Mouse (Mus musculus) heart, embryonic 13.5 days (tissue): ENCODE measurements around the gene Mgmt. TPM values are rescaled to one million over a fixed set of nuclear protein-coding genes. Genes with fewer than 3 reads are reported as not detected.
A peak's percentile ranks its signal among the peaks of the same experiment; 100 is the strongest.

Source experiments
- ATAC-seq: fragments of 200-750 bp; cut with Nextera tagmentation; 2 replicates; pipeline ENCODE4 v1.8.0; 2017; ENCODE audit warnings: moderate TSS enrichment; ENCODE audit not compliant: insufficient number of reproducible peaks, low FRiP score, low TSS enrichment; ENCODE audit errors: extremely low read depth
- H3K27ac ChIP-seq: fragments of 300-500 bp; sonication (generic); replicated peaks from 2 replicates; pipeline ENCODE4 v1.5.1; 2015; ENCODE audit warnings: moderate library complexity, mild to moderate bottlenecking, inconsistent platforms
- H3K27me3 ChIP-seq: fragments of 300-500 bp; sonication (generic); replicated peaks from 2 replicates; pipeline ENCODE4 v1.6.1; 2015; ENCODE audit warnings: mild to moderate bottlenecking, inconsistent platforms
- H3K36me3 ChIP-seq: fragments of 300-500 bp; sonication (generic); 2 replicates; pipeline ENCODE4 v1.6.1; 2015; ENCODE audit warnings: mild to moderate bottlenecking, inconsistent platforms
- H3K4me1 ChIP-seq: fragments of 300-500 bp; sonication (generic); 2 replicates; pipeline ENCODE4 v1.6.1; 2015; ENCODE audit warnings: inconsistent platforms
- H3K4me2 ChIP-seq: fragments of 300-500 bp; sonication (generic); 2 replicates; pipeline ENCODE4 v1.6.1; 2015; ENCODE audit warnings: inconsistent platforms, mild to moderate bottlenecking, moderate library complexity
- H3K4me3 ChIP-seq: fragments of 300-500 bp; sonication (generic); 2 replicates; pipeline ENCODE4 v1.5.1; 2015; ENCODE audit warnings: moderate library complexity, mild to moderate bottlenecking, inconsistent platforms
- H3K9ac ChIP-seq: fragments of 300-500 bp; sonication (generic); 2 replicates; pipeline ENCODE4 v1.6.1; 2015; ENCODE audit warnings: inconsistent platforms, mild to moderate bottlenecking, moderate library complexity
- H3K9me3 ChIP-seq: fragments of 300-500 bp; sonication (generic); 2 replicates; pipeline ENCODE4 v1.6.1; 2016; ENCODE audit warnings: inconsistent platforms
- WGBS: fragments of 180-500 bp; shearing (Covaris S2); methylation state at CpG from one replicate; pipeline ENCODE4 v1.1.7; 2015; ENCODE audit warnings: mixed read lengths; 5-methylcytosine and 5-hydroxymethylcytosine counted together
- polyA plus RNA-seq: library from polyadenylated mRNA; unstranded; fragments of >200 nt; fragmentation: Nextera tagmentation; extraction: Ambion mirVana; gene quantifications from 2 replicates; pipeline ENCODE4 v1.2.1, GENCODE M21; 2015

Gene Mgmt
- polyA plus RNA-seq, 1 experiment from 2014 or later = 3.9 TPM

- ATAC-seq = no peak
- no peak overlapping the region for H3K27ac ChIP-seq
- no peaks in the 10 kb centered on the region for H3K36me3 ChIP-seq
- H3K4me2 ChIP-seq = no peak overlapping the region
- H3K4me1 ChIP-seq = peaks cover 17% of the 10 kb centered on the region
- H3K9me3 ChIP-seq = no peaks in the 10 kb centered on the region
- no peak overlapping the region for H3K9ac ChIP-seq
- 81% methylated on average over 4 of the region's 4 CpGs for WGBS
- no peak overlapping the region for H3K4me3 ChIP-seq
- H3K27me3 ChIP-seq = peaks cover 14% of the 10 kb centered on the region
Observed at GRCm38 (mm10) chr7:136865876-136866275, 28.5 kb upstream of the Mgmt start.

GRCm38 (mm10) chr7:136866535-136866934, 27.9 kb upstream of the Mgmt start:
- peaks cover 17% of the 10 kb centered on the region for H3K4me1 ChIP-seq
- 77% methylated on average over 4 of the region's 4 CpGs for WGBS
- H3K4me3 ChIP-seq = no peak overlapping the region
- H3K9ac ChIP-seq = no peak overlapping the region
- H3K27ac ChIP-seq = no peak overlapping the region
- no peak overlapping the region for H3K4me2 ChIP-seq
- ATAC-seq = no peak
- H3K9me3 ChIP-seq = no peaks in the 10 kb centered on the region
- H3K36me3 ChIP-seq = no peaks in the 10 kb centered on the region
- peaks cover 20% of the 10 kb centered on the region for H3K27me3 ChIP-seq

DNA sequence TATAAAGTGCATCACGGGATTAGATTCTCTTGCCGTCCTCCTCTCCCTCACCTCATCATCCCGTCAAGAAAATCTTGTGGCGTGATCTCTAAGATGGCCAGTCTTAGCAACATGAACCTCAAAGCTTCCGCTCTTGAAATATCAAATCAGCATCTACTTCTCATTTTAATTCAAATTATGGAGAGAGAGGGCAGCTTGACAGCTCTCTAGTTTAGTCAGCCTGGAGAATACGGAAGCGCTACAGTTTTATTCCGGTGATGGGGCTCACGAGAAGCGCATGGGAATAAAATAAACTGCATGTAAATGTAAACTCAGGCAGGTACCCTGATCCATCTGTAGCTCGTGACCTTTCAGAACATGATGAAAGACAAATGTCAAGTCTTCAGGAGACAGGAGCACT, 22.9 kb upstream of the Mgmt start:
- no peaks in the 10 kb centered on the region for H3K4me1 ChIP-seq
- H3K27ac ChIP-seq = no peak overlapping the region
- H3K4me3 ChIP-seq = no peak overlapping the region
- H3K9ac ChIP-seq = no peak overlapping the region
- ATAC-seq = no peak
- no peak overlapping the region for H3K4me2 ChIP-seq
- WGBS = 71% methylated on average over 11 of the region's 11 CpGs
- no peaks in the 10 kb centered on the region for H3K9me3 ChIP-seq
- H3K36me3 ChIP-seq = no peaks in the 10 kb centered on the region
- peaks cover 28% of the 10 kb centered on the region for H3K27me3 ChIP-seq

DNA sequence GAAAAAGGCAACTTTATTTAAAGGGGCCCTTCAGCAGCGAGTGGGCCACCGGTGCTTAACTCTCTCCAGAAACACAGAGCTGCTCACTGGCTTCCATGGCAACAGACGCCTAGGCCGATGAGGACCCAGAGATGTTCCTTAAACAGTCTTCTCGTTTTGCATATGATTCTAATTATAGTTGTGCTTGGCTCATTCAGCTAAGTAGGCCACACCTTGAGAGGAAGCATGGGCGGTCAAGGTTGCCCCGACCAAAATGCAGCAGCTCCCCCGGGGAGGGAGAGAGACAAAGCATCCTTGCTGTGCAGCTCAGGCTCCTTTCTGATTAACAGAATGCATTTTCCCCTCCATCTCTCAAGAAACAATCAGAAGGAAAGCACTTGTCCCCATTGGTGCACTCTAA, 22.4 kb upstream of the Mgmt start:
- WGBS = 31% methylated on average over 8 of the region's 8 CpGs
- peaks cover 25% of the 10 kb centered on the region for H3K27me3 ChIP-seq
- H3K36me3 ChIP-seq = no peaks in the 10 kb centered on the region
- H3K4me2 ChIP-seq = no peak overlapping the region
- no peak overlapping the region for H3K27ac ChIP-seq
- no peaks in the 10 kb centered on the region for H3K4me1 ChIP-seq
- ATAC-seq = no peak
- H3K4me3 ChIP-seq = no peak overlapping the region
- H3K9me3 ChIP-seq = no peaks in the 10 kb centered on the region
- H3K9ac ChIP-seq = no peak overlapping the region

GRCm38 (mm10) chr7:136874396-136874795, 20.0 kb upstream of the Mgmt start:
- no peak for ATAC-seq
- 27% methylated on average over 1 of the region's 1 CpGs for WGBS
- Histone ChIP-seq H3K9ac (no peak overlapping the region), H3K9me3 (no peaks in the 10 kb centered on the region), H3K4me1 (0 out of 2 replicates have a peak, but pooled peaks cover 2% of the 10 kb centered on the region), H3K4me3 (no peak overlapping the region), H3K36me3 (no peaks in the 10 kb centered on the region), H3K27ac (no peak overlapping the region), H3K4me2 (no peak overlapping the region), H3K27me3 (peaks cover 28% of the 10 kb centered on the region)

- no peak overlapping the region for H3K27ac ChIP-seq
- H3K4me2 ChIP-seq = no peak overlapping the region
- no peaks in the 10 kb centered on the region for H3K36me3 ChIP-seq
- H3K27me3 ChIP-seq = peaks cover 16% of the 10 kb centered on the region
- no peak for ATAC-seq
- H3K9ac ChIP-seq = no peak overlapping the region
- H3K4me1 ChIP-seq = peaks cover 2% of the 10 kb centered on the region; the same call in 1 of the 2 replicates
- WGBS = 81% methylated on average over 4 of the region's 4 CpGs
- H3K9me3 ChIP-seq = no peaks in the 10 kb centered on the region
- no peak overlapping the region for H3K4me3 ChIP-seq
Observed at GRCm38 (mm10) chr7:136880386-136880785, 14.0 kb upstream of the Mgmt start.

GRCm38 (mm10) chr7:136888161-136888560, 6.3 kb upstream of the Mgmt start:
- Histone ChIP-seq H3K36me3 (no peaks in the 10 kb centered on the region), H3K9me3 (no peaks in the 10 kb centered on the region), H3K27ac (no peak overlapping the region), H3K27me3 (peaks cover 3% of the 10 kb centered on the region; the same call in 1 of the 2 replicates), H3K4me2 (no peak overlapping the region), H3K9ac (no peak overlapping the region), H3K4me1 (peaks cover 2% of the 10 kb centered on the region; the same call in 1 of the 2 replicates), H3K4me3 (no peak overlapping the region)
- ATAC-seq = no peak
- WGBS = 85% methylated on average over 6 of the region's 6 CpGs

DNA sequence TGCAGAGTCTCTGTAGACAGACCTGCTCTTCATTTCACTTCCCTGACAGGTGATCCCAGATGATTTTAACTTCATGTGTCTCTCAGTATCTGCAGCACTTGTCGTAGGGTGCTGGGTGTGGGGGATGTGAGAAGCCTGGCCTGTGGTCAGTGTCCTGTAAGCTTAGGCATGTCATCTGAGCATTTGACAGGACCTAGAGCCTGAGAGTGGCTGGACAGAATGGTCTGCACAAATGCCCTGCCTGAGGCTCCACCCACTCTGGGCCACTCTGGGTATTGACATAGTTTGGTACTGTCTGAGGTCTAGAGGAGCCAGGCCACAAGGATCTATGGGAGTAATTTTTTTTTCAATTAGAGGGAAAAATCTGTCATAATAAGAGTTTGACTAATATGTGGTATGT, 942 bp downstream of the Mgmt start:
- H3K27ac ChIP-seq = 0 out of 2 replicates have a peak overlapping the region, but pooled peaks have one; percentile 70
- H3K4me2 ChIP-seq = peak overlapping the region; percentile 73
- H3K9ac ChIP-seq = peak overlapping the region; percentile 40; the same call in 1 of the 2 replicates
- peaks cover 38% of the 10 kb centered on the region for H3K4me1 ChIP-seq
- no peaks in the 10 kb centered on the region for H3K36me3 ChIP-seq
- H3K4me3 ChIP-seq = no peak overlapping the region
- peaks cover under 1% of the 10 kb centered on the region; the same call in 1 of the 2 replicates for H3K9me3 ChIP-seq
- WGBS = 64% methylated on average over 1 of the region's 1 CpGs
- ATAC-seq = no peak
- no peaks in the 10 kb centered on the region for H3K27me3 ChIP-seq

- ATAC-seq = no peak
- H3K27me3 ChIP-seq = no peaks in the 10 kb centered on the region
- H3K4me3 ChIP-seq = no peak overlapping the region
- H3K27ac ChIP-seq = no peak overlapping the region
- H3K4me2 ChIP-seq = no peak overlapping the region
- H3K9ac ChIP-seq = no peak overlapping the region
- H3K36me3 ChIP-seq = no peaks in the 10 kb centered on the region
- H3K9me3 ChIP-seq = peaks cover 5% of the 10 kb centered on the region; the same call in 1 of the 2 replicates
- 74% methylated on average over 7 of the region's 7 CpGs for WGBS
- peaks cover 38% of the 10 kb centered on the region for H3K4me1 ChIP-seq
Observed at GRCm38 (mm10) chr7:136895851-136896250, 1.4 kb downstream of the Mgmt start.

- H3K4me3 ChIP-seq = no peak overlapping the region
- no peak overlapping the region for H3K4me2 ChIP-seq
- no peak overlapping the region for H3K9ac ChIP-seq
- H3K4me1 ChIP-seq = peaks cover 38% of the 10 kb centered on the region
- H3K27ac ChIP-seq = peak overlapping the region; percentile 72
- WGBS = 51% methylated on average over 1 of the region's 1 CpGs
- peaks cover 16% of the 10 kb centered on the region; the same call in 1 of the 2 replicates for H3K9me3 ChIP-seq
- no peaks in the 10 kb centered on the region for H3K36me3 ChIP-seq
- H3K27me3 ChIP-seq = no peaks in the 10 kb centered on the region
- no peak for ATAC-seq
Observed at GRCm38 (mm10) chr7:136897481-136897880, 3.1 kb downstream of the Mgmt start.

DNA sequence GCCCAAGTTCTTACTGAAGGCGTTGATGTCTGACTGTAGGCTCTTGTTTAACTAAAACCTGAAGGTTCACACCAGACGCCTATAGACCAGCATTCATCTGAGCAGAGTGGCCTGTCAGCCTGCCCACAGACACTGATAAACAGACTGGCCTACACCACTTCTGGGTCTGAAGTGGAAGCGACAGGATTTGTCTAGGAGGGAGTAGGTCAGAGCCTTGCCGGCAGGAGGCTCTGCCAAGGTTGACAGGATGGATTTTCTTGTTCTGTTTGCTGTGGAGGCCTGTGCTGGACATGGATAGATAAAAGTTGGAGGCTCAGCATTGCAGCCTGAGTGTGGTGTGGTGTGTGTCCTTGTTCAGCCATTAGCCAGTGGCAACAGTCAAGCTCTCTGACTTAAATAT, 3.6 kb downstream of the Mgmt start:
- 14% methylated on average over 4 of the region's 4 CpGs for WGBS
- no peak overlapping the region for H3K4me2 ChIP-seq
- no peak for ATAC-seq
- H3K9ac ChIP-seq = no peak overlapping the region
- no peaks in the 10 kb centered on the region for H3K36me3 ChIP-seq
- no peaks in the 10 kb centered on the region for H3K27me3 ChIP-seq
- peak overlapping the region; percentile 72 for H3K27ac ChIP-seq
- H3K9me3 ChIP-seq = peaks cover 19% of the 10 kb centered on the region; the same call in 1 of the 2 replicates
- no peak overlapping the region for H3K4me3 ChIP-seq
- peaks cover 38% of the 10 kb centered on the region for H3K4me1 ChIP-seq

DNA sequence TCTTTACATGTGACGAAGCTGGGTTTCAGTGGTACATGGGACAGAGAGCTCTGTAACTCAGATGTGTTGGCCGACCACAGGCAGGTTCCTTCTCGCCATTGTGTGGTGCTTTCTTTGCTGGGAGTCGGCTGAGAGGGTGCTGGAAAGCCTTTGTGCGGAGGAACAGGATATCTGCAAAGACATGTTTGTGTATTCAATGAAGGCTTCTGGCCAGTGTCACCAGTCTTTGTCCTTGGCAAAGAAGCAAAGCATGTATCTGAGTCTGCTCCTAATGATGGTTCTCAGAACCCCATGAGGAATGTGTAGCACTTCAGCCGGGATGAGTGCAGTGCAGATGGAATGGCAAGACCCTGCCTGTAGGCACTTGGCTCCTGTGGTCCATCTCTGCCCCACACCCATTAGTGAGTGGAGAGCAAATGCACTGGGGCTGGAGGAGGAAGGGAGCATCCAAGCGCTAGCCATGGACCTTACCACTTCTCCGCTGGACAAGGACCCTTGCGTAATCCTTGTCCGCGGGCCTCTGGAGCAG, 14.3 kb downstream of the Mgmt start:
- Histone ChIP-seq H3K27me3 (no peaks in the 10 kb centered on the region), H3K9ac (no peak overlapping the region)
- ATAC-seq = no peak

More for the DNA sequence above, 14.3 kb downstream of the Mgmt start:
- Histone ChIP-seq H3K9me3 (0 out of 2 replicates have a peak, but pooled peaks cover 4% of the 10 kb centered on the region), H3K4me3 (no peak overlapping the region), H3K4me1 (peaks cover 14% of the 10 kb centered on the region), H3K36me3 (no peaks in the 10 kb centered on the region), H3K27ac (no peak overlapping the region), H3K4me2 (no peak overlapping the region)
- 71% methylated on average over 11 of the region's 11 CpGs for WGBS
